Mouse (Mus musculus): ENCODE results near the gene Tango6.

GRCm38 (mm10) chr8:106718091-106718500, 35.2 kb downstream of the Tango6 start:
- TF ChIP-seq CTCF (IDR thresholded peaks at IDR 0.05; ENCODE audit: low read depth) (peak; percentile 78), EP300 (IDR thresholded peaks at IDR 0.05; ENCODE audit: low read depth) (no peak)
